Mouse (Mus musculus) intestine, postnatal 0 days (tissue): ENCODE data around the gene Efr3b. TPM values are rescaled to one million over a fixed set of nuclear protein-coding genes. Genes with fewer than 3 reads are reported as not detected.

Experiments used
- ATAC-seq: fragments of 200-750 bp; cut with Nextera tagmentation; 2 replicates; pipeline ENCODE4 v1.8.0; 2017; ENCODE audit warnings: mild to moderate bottlenecking, moderate TSS enrichment, moderate library complexity
- H3K27ac ChIP-seq: fragments of 300-500 bp; sonication (generic); 2 replicates; pipeline ENCODE4 v1.5.1; 2014; ENCODE audit warnings: mild to moderate bottlenecking, low read depth, low read length, moderate library complexity
- H3K27me3 ChIP-seq: fragments of 300-500 bp; sonication (generic); replicated peaks from 2 replicates; pipeline ENCODE4 v1.6.1; 2014; ENCODE audit warnings: low read length, mixed read lengths; ENCODE audit not compliant: control insufficient read depth, insufficient read depth
- H3K36me3 ChIP-seq: fragments of 300-500 bp; sonication (generic); 2 replicates; pipeline ENCODE4 v1.6.1; 2014; ENCODE audit warnings: mild to moderate bottlenecking, moderate library complexity; ENCODE audit not compliant: control insufficient read depth, insufficient read depth
- H3K4me1 ChIP-seq: fragments of 300-500 bp; sonication (generic); replicated peaks from 2 replicates; pipeline ENCODE4 v1.6.1; 2014; ENCODE audit warnings: antibody characterized with exemption, low read length, mixed read lengths; ENCODE audit not compliant: control insufficient read depth, insufficient read depth
- H3K4me2 ChIP-seq: fragments of 300-500 bp; sonication (generic); replicated peaks from 2 replicates; pipeline ENCODE4 v1.6.1; 2014; ENCODE audit warnings: low read depth, mild to moderate bottlenecking, moderate library complexity
- H3K4me3 ChIP-seq: fragments of 300-500 bp; sonication (generic); 2 replicates; pipeline ENCODE4 v1.5.1; 2014; ENCODE audit warnings: low read depth, low read length
- H3K9ac ChIP-seq: fragments of 300-500 bp; sonication (generic); 2 replicates; pipeline ENCODE4 v1.6.1; 2014; ENCODE audit warnings: mild to moderate bottlenecking, low read depth, low read length
- H3K9me3 ChIP-seq: fragments of 300-500 bp; sonication (generic); 2 replicates; pipeline ENCODE4 v1.6.1; 2016; ENCODE audit warnings: mixed run types; ENCODE audit not compliant: control insufficient read depth
- CTCF ChIP-seq: sonication (generic); IDR thresholded peaks from 2 replicates; pipeline ENCODE4 v1.5.1; 2016; ENCODE audit warnings: low read depth, mild to moderate bottlenecking, control low read depth, antibody characterized with exemption, moderate library complexity
- WGBS: fragments of 180-500 bp; shearing (Covaris S2); extraction: QIAGEN DNeasy Blood & Tissue Kit; methylation state at CpG from one replicate; pipeline ENCODE4 v1.1.7; 2014; 5-methylcytosine and 5-hydroxymethylcytosine counted together
- polyA plus RNA-seq: library from polyadenylated mRNA; unstranded; fragments of >200 nt; fragmentation: Nextera tagmentation; extraction: Ambion mirVana; gene quantifications from 2 replicates; pipeline ENCODE4 v1.2.1, GENCODE M21; 2015

Gene Efr3b
- polyA plus RNA-seq, 1 experiment from 2014 or later = 3.2 TPM

DNA sequence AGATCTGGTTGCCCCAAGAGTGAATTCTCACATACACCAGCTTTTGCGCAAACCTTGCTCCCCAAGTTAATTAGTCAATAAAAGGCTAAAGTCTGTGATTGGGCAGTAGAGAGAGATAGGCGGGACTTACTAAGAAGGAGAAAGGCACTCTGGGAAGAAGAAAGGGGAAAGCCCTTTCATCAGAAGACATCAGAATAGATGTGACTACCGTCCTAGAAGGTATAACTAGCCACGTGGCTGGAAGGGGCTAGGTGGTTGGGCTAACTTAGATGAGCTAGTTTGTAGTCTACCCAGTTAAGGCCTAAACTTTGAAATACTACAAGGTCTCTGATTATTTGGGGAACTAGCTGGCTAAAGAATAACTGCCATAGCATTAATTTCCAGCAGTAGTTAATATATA lies 21.0 kb upstream of the Efr3b start:
- no peak for ATAC-seq
- TF ChIP-seq CTCF = no peak
- H3K4me1 ChIP-seq = no peaks in the 10 kb centered on the region
- no peaks in the 10 kb centered on the region for H3K27me3 ChIP-seq
- H3K36me3 ChIP-seq = no peaks in the 10 kb centered on the region
- no peak overlapping the region for H3K4me2 ChIP-seq
- no peak overlapping the region for H3K9ac ChIP-seq
- no peak overlapping the region for H3K27ac ChIP-seq
- no peaks in the 10 kb centered on the region for H3K9me3 ChIP-seq
- 82% methylated on average over 4 of the region's 4 CpGs for WGBS
- no peak overlapping the region for H3K4me3 ChIP-seq

DNA sequence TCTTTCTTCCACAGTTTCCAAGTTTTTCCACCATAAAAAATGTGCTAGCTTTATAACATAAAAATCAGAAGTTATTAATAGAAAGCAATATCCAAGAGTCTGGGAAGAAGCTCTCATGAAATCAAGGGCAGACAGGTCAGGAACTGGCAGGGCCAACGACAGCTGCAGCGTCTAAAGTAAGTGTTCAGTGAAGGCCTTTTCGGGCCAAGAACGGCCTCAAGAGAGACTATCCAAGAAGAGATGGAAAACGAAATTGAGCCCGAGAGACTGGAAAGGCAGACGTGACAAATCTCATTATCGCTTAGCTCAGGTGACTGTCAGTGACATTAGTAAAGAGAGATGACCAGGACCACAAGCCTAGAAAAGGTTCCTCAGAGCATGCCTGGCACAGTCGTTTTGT lies 19.6 kb upstream of the Efr3b start:
- WGBS = 69% methylated on average over 9 of the region's 9 CpGs
- Histone ChIP-seq H3K9ac (no peak overlapping the region), H3K36me3 (no peaks in the 10 kb centered on the region), H3K9me3 (no peaks in the 10 kb centered on the region), H3K4me1 (no peaks in the 10 kb centered on the region), H3K4me3 (no peak overlapping the region), H3K4me2 (no peak overlapping the region), H3K27me3 (no peaks in the 10 kb centered on the region), H3K27ac (no peak overlapping the region)
- no peak for ATAC-seq
- TF ChIP-seq CTCF = no peak

DNA sequence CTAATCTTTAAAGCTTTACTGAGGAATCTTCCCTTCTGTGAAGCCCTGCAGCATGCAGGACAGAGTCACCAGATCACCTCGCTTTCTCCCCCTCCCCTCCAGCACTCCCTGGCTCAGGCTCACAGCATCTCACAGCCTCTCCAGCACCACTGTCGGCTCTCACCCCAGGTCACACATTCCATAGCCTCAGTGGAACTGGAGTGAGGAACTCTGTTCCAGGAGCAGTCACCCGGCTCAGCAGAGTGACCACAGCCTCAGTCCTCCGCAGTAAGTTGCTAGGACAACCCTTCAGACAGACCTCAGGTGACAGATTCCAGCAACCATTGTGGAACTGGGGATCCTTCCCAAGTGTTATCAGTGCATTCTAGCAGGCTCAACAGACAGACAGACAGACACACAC lies 16.1 kb upstream of the Efr3b start:
- Histone ChIP-seq H3K4me2 (no peak overlapping the region), H3K4me3 (no peak overlapping the region), H3K27me3 (no peaks in the 10 kb centered on the region), H3K36me3 (no peaks in the 10 kb centered on the region), H3K27ac (no peak overlapping the region), H3K9ac (no peak overlapping the region), H3K9me3 (no peaks in the 10 kb centered on the region), H3K4me1 (no peaks in the 10 kb centered on the region)
- 37% methylated on average over 4 of the region's 4 CpGs for WGBS
- ATAC-seq = no peak
- no peak for TF ChIP-seq CTCF

DNA sequence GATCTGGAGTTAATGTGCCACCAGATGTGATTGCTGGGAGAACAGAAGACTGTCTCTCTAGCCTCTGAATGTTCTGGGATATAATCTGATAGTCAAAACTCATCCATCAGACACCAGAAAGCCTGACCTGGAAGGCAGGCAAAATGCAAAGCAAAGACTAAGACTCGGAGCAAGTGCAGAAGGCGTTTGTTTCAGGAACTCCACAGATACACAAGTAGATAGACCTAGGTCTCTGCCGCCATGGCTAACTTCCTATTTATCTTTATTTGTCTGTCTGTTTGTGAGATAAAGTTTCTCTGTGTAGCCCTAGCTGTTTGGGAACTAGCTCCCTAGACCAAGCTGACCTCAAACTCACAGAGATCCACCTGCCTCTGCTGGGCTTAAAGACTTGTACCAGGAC lies 14.9 kb upstream of the Efr3b start:
- H3K4me2 ChIP-seq = no peak overlapping the region
- H3K4me3 ChIP-seq = no peak overlapping the region
- no peak for TF ChIP-seq CTCF

GRCm38 (mm10) chr12:4050861-4051425 lies 12.2 kb upstream of the Efr3b start:
- no peak overlapping the region for H3K27ac ChIP-seq
- H3K9me3 ChIP-seq = no peaks in the 10 kb centered on the region
- no peak overlapping the region for H3K4me2 ChIP-seq
- no peak for TF ChIP-seq CTCF
- H3K9ac ChIP-seq = no peak overlapping the region
- no peak overlapping the region for H3K4me3 ChIP-seq
- no peaks in the 10 kb centered on the region for H3K36me3 ChIP-seq
- no peaks in the 10 kb centered on the region for H3K27me3 ChIP-seq
- no peak for ATAC-seq
- H3K4me1 ChIP-seq = no peaks in the 10 kb centered on the region
- 60% methylated on average over 9 of the region's 9 CpGs for WGBS

More for the DNA sequence above, 14.9 kb upstream of the Efr3b start:
- H3K27ac ChIP-seq = no peak overlapping the region
- H3K4me1 ChIP-seq = no peaks in the 10 kb centered on the region
- H3K9ac ChIP-seq = no peak overlapping the region
- H3K9me3 ChIP-seq = no peaks in the 10 kb centered on the region
- no peak for ATAC-seq
- no peaks in the 10 kb centered on the region for H3K36me3 ChIP-seq
- no peaks in the 10 kb centered on the region for H3K27me3 ChIP-seq
- WGBS = 69% methylated on average over 3 of the region's 3 CpGs

DNA sequence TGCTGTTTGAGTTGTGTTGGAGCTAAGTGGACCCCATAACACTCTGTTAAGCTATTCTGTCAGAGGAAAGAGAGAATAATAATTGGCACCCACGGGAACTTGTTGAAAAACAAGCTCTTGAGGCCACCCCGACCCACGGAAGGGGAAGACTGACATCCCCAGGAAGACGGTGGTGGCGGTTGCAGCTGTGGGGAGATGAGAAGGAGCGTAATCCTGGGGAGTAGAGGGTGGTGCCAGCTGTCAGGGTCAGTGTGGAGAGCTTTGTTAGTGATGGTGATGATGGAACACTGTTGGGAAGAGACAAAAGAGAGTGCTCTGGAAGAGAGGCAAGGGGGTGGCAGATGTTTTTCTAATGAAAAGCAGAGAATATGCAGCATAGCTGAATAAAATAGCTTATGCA lies 9.3 kb upstream of the Efr3b start:
- ATAC-seq = no peak
- 59% methylated on average over 6 of the region's 6 CpGs for WGBS
- H3K4me1 ChIP-seq = no peaks in the 10 kb centered on the region
- no peaks in the 10 kb centered on the region for H3K27me3 ChIP-seq
- no peak overlapping the region for H3K9ac ChIP-seq
- H3K4me2 ChIP-seq = no peak overlapping the region
- H3K9me3 ChIP-seq = no peaks in the 10 kb centered on the region
- TF ChIP-seq CTCF = no peak
- no peak overlapping the region for H3K27ac ChIP-seq
- H3K36me3 ChIP-seq = no peaks in the 10 kb centered on the region
- H3K4me3 ChIP-seq = no peak overlapping the region

GRCm38 (mm10) chr12:4045992-4046391 lies 7.3 kb upstream of the Efr3b start:
- Histone ChIP-seq H3K27ac (no peak overlapping the region), H3K4me1 (no peaks in the 10 kb centered on the region), H3K4me3 (no peak overlapping the region), H3K36me3 (no peaks in the 10 kb centered on the region), H3K27me3 (no peaks in the 10 kb centered on the region), H3K9me3 (no peaks in the 10 kb centered on the region), H3K9ac (no peak overlapping the region), H3K4me2 (no peak overlapping the region)
- TF ChIP-seq CTCF = no peak
- peak; percentile 81 for ATAC-seq
- WGBS = 32% methylated on average over 1 of the region's 1 CpGs
